In genomic region chr4:59614986-59615385, GRCm38 (mm10) we compare ENCODE assay signal across 8 mouse cellular contexts. TPM values are rescaled to one million over a fixed set of nuclear protein-coding genes. Genes with fewer than 3 reads are reported as not detected.
DNase-seq lines count a peak whose midpoint lies in the region; ATAC-seq and TF ChIP-seq lines count a peak whose summit lies in the region.

No protein-coding gene starts in this region.

- ATAC-seq in midbrain, embryonic 11.5 days (ENCODE audit: low FRiP score): 0 out of 2 replicates have a peak, but pooled peaks have one; percentile 35
- no peak for ATAC-seq in embryonic facial prominence, embryonic 14.5 days (ENCODE audit: low read depth)
- ATAC-seq in lung, postnatal 0 days: no peak

- TF ChIP-seq EP300 in lung, postnatal 0 days (IDR thresholded peaks at IDR 0.05): no peak

- WGBS in midbrain, embryonic 11.5 days: 71% methylated on average over 1 of the region's 1 CpGs
- WGBS in midbrain, embryonic 10.5 days: 45% methylated on average over 1 of the region's 1 CpGs
- WGBS in embryonic facial prominence, embryonic 14.5 days: 46% methylated on average over 1 of the region's 1 CpGs
- 8% methylated on average over 1 of the region's 1 CpGs for WGBS in lung, postnatal 0 days

- H3K4me3 ChIP-seq in midbrain, embryonic 11.5 days (ENCODE audit: low read depth, low read length): no peak overlapping the region
- no peak overlapping the region for H3K4me3 ChIP-seq in midbrain, embryonic 10.5 days
- no peak overlapping the region for H3K4me3 ChIP-seq in embryonic facial prominence, embryonic 14.5 days (ENCODE audit: low read depth, low read length)
- H3K4me3 ChIP-seq in lung, postnatal 0 days (ENCODE audit: low read depth, low read length): no peak overlapping the region

- no peaks in the 10 kb centered on the region for H3K27me3 ChIP-seq in midbrain, embryonic 11.5 days (ENCODE audit: control insufficient read depth, insufficient read depth, low read length)
- no peaks in the 10 kb centered on the region for H3K27me3 ChIP-seq in midbrain, embryonic 10.5 days (ENCODE audit: low read depth, poor library complexity, severe bottlenecking)
- no peaks in the 10 kb centered on the region for H3K27me3 ChIP-seq in embryonic facial prominence, embryonic 14.5 days (replicated peaks; ENCODE audit: control insufficient read depth, insufficient read depth, low read length)
- H3K27me3 ChIP-seq in lung, postnatal 0 days (replicated peaks; ENCODE audit: insufficient read depth, low read length): no peaks in the 10 kb centered on the region

- no peaks in the 10 kb centered on the region for H3K4me1 ChIP-seq in midbrain, embryonic 11.5 days (ENCODE audit: control insufficient read depth, insufficient read depth, low read length)
- no peaks in the 10 kb centered on the region for H3K4me1 ChIP-seq in midbrain, embryonic 10.5 days
- H3K4me1 ChIP-seq in embryonic facial prominence, embryonic 14.5 days (ENCODE audit: control insufficient read depth, insufficient read depth, low read length): no peaks in the 10 kb centered on the region
- no peaks in the 10 kb centered on the region for H3K4me1 ChIP-seq in lung, postnatal 0 days (ENCODE audit: insufficient read depth, low read depth, low read length)

- no peak overlapping the region for H3K27ac ChIP-seq in midbrain, embryonic 11.5 days (ENCODE audit: low read depth, low read length)
- no peak overlapping the region for H3K27ac ChIP-seq in midbrain, embryonic 10.5 days (replicated peaks)
- H3K27ac ChIP-seq in embryonic facial prominence, embryonic 14.5 days (replicated peaks; ENCODE audit: low read depth, low read length): no peak overlapping the region
- H3K27ac ChIP-seq in lung, postnatal 0 days (ENCODE audit: low read length): no peak overlapping the region

- DNase-seq in cerebellum, adult 9-10 months: peak; percentile 32
- no peak for DNase-seq in cerebellum, postnatal 4 days (ENCODE audit: low spot score in 2 of 2)
- no peak for DNase-seq in midbrain, embryonic 11.5 days (ENCODE audit: low spot score, missing footprints)
- no peak for DNase-seq in midbrain, embryonic 10.5 days (ENCODE audit: low spot score)
- DNase-seq in embryonic facial prominence, embryonic 14.5 days (ENCODE audit: low spot score): peak; percentile 29
- DNase-seq in lung, postnatal 0 days (ENCODE audit: low spot score): peak; percentile 79
- no peak for DNase-seq in right cerebral cortex, postnatal 14 days
- DNase-seq in layer of hippocampus, postnatal 14 days (ENCODE audit: low spot score in 2 of 2): no peak

- no peak overlapping the region for H3K4me2 ChIP-seq in midbrain, embryonic 11.5 days
- no peak overlapping the region for H3K4me2 ChIP-seq in embryonic facial prominence, embryonic 14.5 days (ENCODE audit: low read depth, low read length)
- no peak overlapping the region for H3K4me2 ChIP-seq in lung, postnatal 0 days (replicated peaks; ENCODE audit: low read depth, low read length)

- peak; percentile 67 for TF ChIP-seq CTCF in lung, postnatal 0 days (IDR thresholded peaks at IDR 0.05)

- no peaks in the 10 kb centered on the region for H3K9me3 ChIP-seq in midbrain, embryonic 11.5 days (ENCODE audit: control insufficient read depth, low read length)
- H3K9me3 ChIP-seq in midbrain, embryonic 10.5 days (replicated peaks): no peaks in the 10 kb centered on the region
- no peaks in the 10 kb centered on the region for H3K9me3 ChIP-seq in embryonic facial prominence, embryonic 14.5 days (ENCODE audit: control insufficient read depth, low read length)
- no peaks in the 10 kb centered on the region for H3K9me3 ChIP-seq in lung, postnatal 0 days (ENCODE audit: low read length)

- H3K36me3 ChIP-seq in midbrain, embryonic 11.5 days (ENCODE audit: control insufficient read depth, insufficient read depth, low read length): no peaks in the 10 kb centered on the region
- no peaks in the 10 kb centered on the region for H3K36me3 ChIP-seq in midbrain, embryonic 10.5 days
- H3K36me3 ChIP-seq in embryonic facial prominence, embryonic 14.5 days (ENCODE audit: control insufficient read depth, insufficient read depth, low read length): no peaks in the 10 kb centered on the region
- H3K36me3 ChIP-seq in lung, postnatal 0 days (ENCODE audit: insufficient read depth, low read length): no peaks in the 10 kb centered on the region; the same call in 1 of the 2 replicates

- no peak overlapping the region for H3K9ac ChIP-seq in midbrain, embryonic 11.5 days (ENCODE audit: low read length)
- H3K9ac ChIP-seq in embryonic facial prominence, embryonic 14.5 days (ENCODE audit: low read depth, low read length): no peak overlapping the region
- H3K9ac ChIP-seq in lung, postnatal 0 days (replicated peaks; ENCODE audit: low read depth): no peak overlapping the region

RNA-seq across cellular contexts. Expression of gene E130308A19Rik, which starts 11.0 kb away (rescaled TPM):
- 43.2 and 49.0 TPM in 2 replicates for polyA plus RNA-seq in midbrain, embryonic 11.5 days (2014; fragmentation: Nextera tagmentation; extraction: Ambion mirVana)
- 51.3 and 54.0 TPM in 2 replicates for polyA plus RNA-seq in midbrain, embryonic 10.5 days (2016; fragmentation: Nextera tagmentation; extraction: Ambion mirVana)
- polyA plus RNA-seq in embryonic facial prominence, embryonic 14.5 days (2014; fragmentation: Nextera tagmentation; extraction: Ambion mirVana): 14.9 and 18.5 TPM in 2 replicates
- 16.4 and 16.9 TPM in 2 replicates for polyA plus RNA-seq in lung, postnatal 0 days (2015; fragmentation: Nextera tagmentation; extraction: Ambion mirVana)
- total RNA-seq in layer of hippocampus, postnatal 14 days (2021): 10 to 100 TPM; 14.7 to 16.6 TPM

RNA-seq across cellular contexts. Expression of gene Hsdl2, which starts 33.6 kb away (rescaled TPM):
- polyA plus RNA-seq in midbrain, embryonic 11.5 days (2014; fragmentation: Nextera tagmentation; extraction: Ambion mirVana): 30.6 and 34.2 TPM in 2 replicates
- polyA plus RNA-seq in midbrain, embryonic 10.5 days (2016; fragmentation: Nextera tagmentation; extraction: Ambion mirVana): 22.6 and 24.7 TPM in 2 replicates
- polyA plus RNA-seq in embryonic facial prominence, embryonic 14.5 days (2014; fragmentation: Nextera tagmentation; extraction: Ambion mirVana): 23.1 and 25.4 TPM in 2 replicates
- polyA plus RNA-seq in lung, postnatal 0 days (2015; fragmentation: Nextera tagmentation; extraction: Ambion mirVana): 21.7 and 24.4 TPM in 2 replicates
- total RNA-seq in layer of hippocampus, postnatal 14 days (2021): 10 to 100 TPM; 30.4 to 31.7 TPM

Comparison
In these comparisons a context has a peak if more than half of its experiments do, and no peak if none do; other contexts are left out.
1. DNase-seq: peak in cerebellum, adult 9-10 months (single experiment), embryonic facial prominence, embryonic 14.5 days (single experiment) and lung, postnatal 0 days (single experiment); none in cerebellum, postnatal 4 days (0 of 2), midbrain, embryonic 11.5 days (single experiment), midbrain, embryonic 10.5 days (single experiment), right cerebral cortex, postnatal 14 days (single experiment) and layer of hippocampus, postnatal 14 days (0 of 2).